Mouse (Mus musculus) testis, adult 2 months (tissue): Measurements from ENCODE around the gene Ncaph2. TPM values are rescaled to one million over a fixed set of nuclear protein-coding genes. Genes with fewer than 3 reads are reported as not detected.

Experiments used
- H3K27ac ChIP-seq: fragments of 200-500 bp; 2 replicates; pipeline ENCODE4 v1.5.1; 2012; ENCODE audit warnings: low read depth, low read length; ENCODE audit not compliant: control insufficient read depth, insufficient read depth
- H3K27me3 ChIP-seq: fragments of 200-500 bp; 2 replicates; pipeline ENCODE4 v1.6.1; 2012; ENCODE audit warnings: mild to moderate bottlenecking, low read length, moderate library complexity; ENCODE audit not compliant: control insufficient read depth, insufficient read depth
- H3K36me3 ChIP-seq: fragments of 200-500 bp; 2 replicates; pipeline ENCODE4 v1.6.1; 2012; ENCODE audit warnings: mild to moderate bottlenecking, low read length; ENCODE audit not compliant: control insufficient read depth, insufficient read depth
- H3K4me1 ChIP-seq: fragments of 200-500 bp; 2 replicates; pipeline ENCODE4 v1.6.1; 2012; ENCODE audit warnings: low read length; ENCODE audit not compliant: control insufficient read depth, insufficient read depth
- H3K4me3 ChIP-seq: fragments of 200-500 bp; 2 replicates; pipeline ENCODE4 v1.5.1; 2012; ENCODE audit warnings: low read depth, mild to moderate bottlenecking, low read length, moderate library complexity, mixed read lengths; ENCODE audit not compliant: control insufficient read depth
- CTCF ChIP-seq: fragments of 200-500 bp; IDR thresholded peaks from 2 replicates; pipeline ENCODE4 v1.5.1; 2012; ENCODE audit warnings: low read depth, mild to moderate bottlenecking, inconsistent platforms, low read length, moderate library complexity; ENCODE audit not compliant: control insufficient read depth, insufficient read depth, insufficient replicate concordance
- POLR2A ChIP-seq: fragments of 200-500 bp; IDR thresholded peaks from 2 replicates; pipeline ENCODE4 v1.6.1; 2012; ENCODE audit warnings: low read depth, mild to moderate bottlenecking, inconsistent platforms, low read length, moderate library complexity; ENCODE audit not compliant: control insufficient read depth
- polyA plus RNA-seq: library from polyadenylated mRNA; depleted of rRNA; stranded (reverse); fragments of >200 nt; gene quantifications from 2 replicates; pipeline ENCODE4 v1.2.3, GENCODE M21; 2012

Gene Ncaph2
- polyA plus RNA-seq, 1 experiment, result 41.5 TPM

- Histone ChIP-seq H3K36me3 (no peaks in the 10 kb centered on the region), H3K27ac (peak overlapping the region; percentile 76), H3K4me3 (peak overlapping the region; percentile 98), H3K4me1 (peaks cover 16% of the 10 kb centered on the region), H3K27me3 (no peaks in the 10 kb centered on the region)
- TF ChIP-seq CTCF (no peak), POLR2A (no peak)
These were observed 40.9 kb upstream of the Ncaph2 start for GRCm38 (mm10) chr15:89314511-89315189.

DNA sequence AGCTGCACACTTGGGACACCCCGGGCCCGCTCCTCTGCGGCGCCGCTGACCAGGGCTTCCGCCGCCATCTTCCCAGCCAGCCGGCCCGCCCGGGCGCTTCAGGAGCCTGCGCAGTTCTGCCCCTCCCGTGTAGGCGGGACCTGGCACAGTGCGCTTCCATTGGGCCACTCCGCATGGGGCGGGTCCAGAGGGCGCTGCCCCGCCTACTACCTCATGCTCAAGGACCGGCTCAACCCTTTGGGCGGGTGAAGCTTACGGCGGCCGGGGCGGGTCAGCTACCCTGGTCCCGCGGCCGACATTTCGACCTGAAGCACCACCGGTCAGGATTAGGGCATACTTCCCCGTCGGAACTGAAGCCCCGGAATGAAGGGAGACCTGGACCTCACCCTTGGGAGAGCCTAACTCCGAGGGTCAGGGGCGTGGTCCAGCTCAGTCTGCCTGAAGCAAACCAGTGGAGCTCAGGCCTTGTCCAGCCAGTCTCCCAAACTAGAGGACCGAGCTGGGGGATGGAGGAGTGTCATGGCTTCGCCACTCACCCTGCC, 40.3 kb upstream of the Ncaph2 start, which contains the start of gene Sbf1:
Gene Sbf1 (minus strand): TSS at position 122 of the 542 bp plus-strand sequence.
- H3K36me3 ChIP-seq, result no peaks in the 10 kb centered on the region
- H3K4me1 ChIP-seq, result peaks cover 16% of the 10 kb centered on the region
- no peaks in the 10 kb centered on the region for H3K27me3 ChIP-seq
- TF ChIP-seq POLR2A (peak; percentile 86), CTCF (no peak)
- H3K27ac ChIP-seq, result peak within 1 kb of the TSS; percentile 93
- H3K4me3 ChIP-seq, result peak within 1 kb of the TSS; percentile 98

GRCm38 (mm10) chr15:89316146-89316545, 39.4 kb upstream of the Ncaph2 start:
- Histone ChIP-seq H3K4me1 (peaks cover 16% of the 10 kb centered on the region), H3K27me3 (no peaks in the 10 kb centered on the region), H3K27ac (no peak overlapping the region), H3K36me3 (no peaks in the 10 kb centered on the region), H3K4me3 (no peak overlapping the region)
- TF ChIP-seq CTCF, result no peak
- no peak for TF ChIP-seq POLR2A

DNA sequence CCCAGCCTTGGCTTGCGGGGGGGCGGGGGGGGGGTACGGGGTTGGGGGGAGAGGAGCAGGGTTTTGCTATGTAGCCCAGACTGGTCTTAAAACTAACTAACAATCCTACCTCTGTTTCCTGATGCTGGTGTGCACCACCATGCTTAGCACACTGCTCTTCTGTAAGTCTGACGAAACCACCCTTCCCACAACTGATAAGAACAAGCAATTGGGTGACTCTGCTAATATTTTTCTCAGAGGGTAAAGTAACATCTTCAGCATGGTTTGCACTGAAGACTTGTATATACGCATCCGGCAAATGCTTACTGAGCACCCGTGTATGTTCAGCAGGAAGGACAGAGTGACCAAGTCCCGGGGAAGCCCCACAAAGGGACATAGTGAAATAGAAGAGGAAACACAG, 34.3 kb upstream of the Ncaph2 start:
- H3K27ac ChIP-seq, result no peak overlapping the region
- no peaks in the 10 kb centered on the region for H3K36me3 ChIP-seq
- TF ChIP-seq CTCF (no peak), POLR2A (no peak)
- H3K27me3 ChIP-seq, result no peaks in the 10 kb centered on the region
- H3K4me3 ChIP-seq, result no peak overlapping the region
- peaks cover 5% of the 10 kb centered on the region for H3K4me1 ChIP-seq

DNA sequence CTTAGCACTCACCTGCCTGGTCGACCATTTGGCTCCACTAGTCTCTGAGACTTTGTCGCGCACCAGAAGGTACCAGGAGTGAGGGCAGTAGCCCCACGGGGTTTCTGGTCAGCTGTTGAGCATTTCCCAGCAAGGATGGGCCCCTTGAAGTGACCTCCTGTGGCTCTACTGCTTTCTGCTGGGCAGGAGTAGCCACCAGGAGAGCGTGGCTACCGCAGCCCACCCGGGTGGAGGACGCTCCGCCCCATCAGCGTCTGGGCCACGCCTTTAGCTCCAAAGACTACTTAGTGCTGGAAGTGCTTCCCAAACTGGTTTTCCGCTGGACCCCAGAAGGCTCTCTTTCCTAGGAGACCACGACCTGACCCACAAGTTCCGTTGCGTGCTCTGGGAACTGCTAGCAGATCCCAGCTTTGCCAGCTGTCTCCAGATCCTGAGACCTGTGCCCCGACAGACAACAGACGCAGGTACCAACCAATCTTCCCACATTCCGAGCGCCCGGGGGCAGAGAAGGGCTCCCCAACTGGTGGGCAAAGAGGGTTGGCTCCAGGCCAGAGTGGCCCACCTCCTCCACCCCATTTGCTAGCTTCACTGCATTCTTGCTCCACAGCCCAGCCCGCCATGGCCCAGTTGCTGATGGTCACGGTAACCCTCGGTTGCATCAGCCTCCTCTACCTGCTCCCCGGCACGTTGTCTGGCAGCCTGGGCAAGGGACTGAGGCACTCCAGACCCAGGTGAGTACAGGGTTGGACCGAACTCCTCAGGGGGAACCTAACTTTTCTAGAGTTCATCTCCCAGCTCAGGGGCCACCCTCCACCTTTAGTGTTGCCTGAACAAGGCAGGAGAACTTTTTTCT, 32.6 kb upstream of the Ncaph2 start, which contains the start of gene Adm2:
Gene Adm2 (plus strand): TSS at position 51 of the 853 bp plus-strand sequence.
- TF ChIP-seq CTCF (no peak), POLR2A (no peak)
- H3K4me1 ChIP-seq, result peaks cover 4% of the 10 kb centered on the region; the same call in 1 of the 2 replicates
- H3K4me3 ChIP-seq, result peak within 1 kb of the TSS; percentile 23; the same call in 1 of the 2 replicates
- H3K27me3 ChIP-seq, result no peaks in the 10 kb centered on the region
- no peak within 1 kb of the TSS for H3K27ac ChIP-seq
- no peaks in the 10 kb centered on the region for H3K36me3 ChIP-seq

DNA sequence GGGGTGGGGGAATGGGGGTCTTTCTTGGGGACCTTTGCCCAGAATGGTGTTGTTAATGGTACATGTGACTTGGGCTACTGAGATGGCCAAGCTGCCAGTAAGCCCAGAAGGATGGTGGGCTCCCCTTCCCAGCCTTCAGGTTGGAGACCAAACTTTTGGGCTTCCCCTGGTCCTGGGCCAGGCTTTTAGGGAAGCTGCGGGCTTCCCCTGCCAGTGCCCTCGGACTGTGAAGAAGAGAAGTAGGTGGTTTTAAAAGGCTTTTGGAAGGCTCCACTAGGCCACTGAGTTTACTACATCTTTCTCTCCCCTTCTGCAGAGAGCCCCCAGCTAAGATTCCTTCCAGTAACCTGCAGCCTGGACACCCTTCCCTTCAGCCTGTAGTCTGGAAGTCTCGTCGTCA, 31.9 kb upstream of the Ncaph2 start:
- Histone ChIP-seq H3K27me3 (no peaks in the 10 kb centered on the region), H3K4me3 (no peak overlapping the region)
- TF ChIP-seq POLR2A (no peak), CTCF (no peak)

GRCm38 (mm10) chr15:89326441-89326840, 29.1 kb upstream of the Ncaph2 start:
- no peaks in the 10 kb centered on the region for H3K36me3 ChIP-seq
- H3K27me3 ChIP-seq, result no peaks in the 10 kb centered on the region
- no peak overlapping the region for H3K4me3 ChIP-seq
- TF ChIP-seq POLR2A, result no peak
- no peak for TF ChIP-seq CTCF
- H3K27ac ChIP-seq, result no peak overlapping the region
- H3K4me1 ChIP-seq, result peaks cover 4% of the 10 kb centered on the region; the same call in 1 of the 2 replicates

More for the DNA sequence above, 31.9 kb upstream of the Ncaph2 start:
- peaks cover 4% of the 10 kb centered on the region; the same call in 1 of the 2 replicates for H3K4me1 ChIP-seq
- no peak overlapping the region for H3K27ac ChIP-seq
- no peaks in the 10 kb centered on the region for H3K36me3 ChIP-seq
